Mouse (Mus musculus) embryo, embryonic 11.5 days (tissue): ENCODE data around the gene Psmc3.
"Not testable (repeated sequence)": the region's sequence is repeated elsewhere in the genome, so short reads cannot be mapped to it uniquely, and the experiment has no call there.

Experiments used
- DNase-seq: peaks from one replicate; pipeline ENCODE4 v3.0.0-alpha.2; 2012; ENCODE audit warnings: low read depth, low spot score

Gene Psmc3

DNA sequence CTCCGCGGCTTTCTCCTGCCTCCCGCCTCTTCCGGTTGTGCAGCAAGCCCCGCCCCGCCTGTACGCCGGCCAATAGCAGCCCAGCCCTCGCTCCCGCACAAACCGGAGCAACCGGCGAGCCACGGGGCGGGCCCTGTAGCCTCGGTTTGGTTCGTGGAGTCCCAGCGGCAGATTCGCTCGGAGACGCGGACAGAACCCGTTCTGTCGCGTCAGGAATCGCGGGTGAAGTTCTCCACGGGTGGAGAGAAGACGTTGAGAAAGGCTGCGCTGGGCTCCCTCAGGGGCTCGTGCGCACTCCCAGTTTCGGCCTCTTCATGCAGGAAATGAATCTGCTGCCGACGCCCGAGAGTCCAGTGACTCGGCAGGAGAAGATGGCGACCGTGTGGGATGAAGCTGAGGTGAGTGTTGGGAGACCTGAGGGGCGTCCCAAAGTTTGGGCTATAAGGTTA is at the start of gene Psmc3:
Gene Psmc3, plus strand, starts transcription at position 76 of the 449 bp plus-strand sequence.
- DNase-seq, result peak; percentile 81

DNA sequence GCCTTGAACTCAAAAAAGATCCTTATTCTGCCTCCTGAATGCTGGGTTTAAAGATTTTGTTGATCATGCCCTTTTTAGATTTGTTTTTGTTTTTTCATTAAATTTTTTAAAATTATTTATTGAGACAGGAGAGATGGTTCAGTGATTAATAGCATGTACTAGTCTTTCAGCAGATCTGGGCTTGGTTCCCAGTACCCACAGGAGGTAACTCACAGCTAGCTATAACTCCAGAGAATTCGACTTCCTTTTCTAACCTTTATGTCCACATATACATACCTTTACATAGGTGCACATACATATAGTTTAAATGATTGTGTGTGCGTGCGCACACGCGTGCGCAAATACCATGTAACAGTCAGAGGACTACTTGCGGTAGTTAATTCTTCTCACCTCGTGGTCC is 45.3 kb upstream of the Psmc3 start:
- DNase-seq, result no peak

DNA sequence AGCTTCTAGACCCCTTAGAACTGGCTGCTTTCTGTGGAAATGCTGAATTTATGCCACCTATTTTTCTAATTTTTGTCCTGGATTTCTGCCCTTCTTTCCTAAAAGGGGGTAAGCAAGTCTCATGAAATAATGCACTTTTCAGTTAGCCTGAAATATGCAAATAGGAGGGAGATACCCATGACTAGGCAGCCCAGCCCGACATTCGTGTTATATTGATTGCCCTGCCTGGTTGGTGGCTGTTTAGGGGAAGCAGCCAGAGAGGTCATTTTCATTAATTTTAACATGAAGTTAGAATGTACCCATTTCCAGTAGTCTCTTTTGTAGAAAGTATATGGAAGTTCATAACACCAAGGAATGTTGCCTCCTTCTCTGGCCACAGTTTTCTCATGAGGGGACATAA is 39.9 kb upstream of the Psmc3 start:
- DNase-seq, result no peak

DNA sequence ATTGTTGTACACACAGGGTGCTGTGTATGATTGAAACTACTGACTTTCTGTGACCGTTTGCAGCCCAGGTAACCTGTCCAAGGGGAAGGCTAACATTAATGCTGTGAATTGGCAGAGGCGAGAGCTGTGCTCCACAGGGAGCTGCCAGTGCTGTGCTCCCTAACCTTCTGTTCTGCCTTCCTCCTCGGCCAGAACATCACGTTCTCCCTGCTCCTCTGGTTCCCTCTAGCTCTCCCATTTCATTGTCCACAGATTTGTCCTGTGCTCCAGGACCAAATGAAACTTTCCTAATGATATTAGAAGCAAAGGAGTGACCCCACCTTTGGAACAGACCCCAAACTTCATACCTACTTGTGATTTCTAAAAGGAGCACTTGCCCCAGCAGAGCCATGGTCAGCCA is 38.4 kb upstream of the Psmc3 start:
- no peak for DNase-seq

DNA sequence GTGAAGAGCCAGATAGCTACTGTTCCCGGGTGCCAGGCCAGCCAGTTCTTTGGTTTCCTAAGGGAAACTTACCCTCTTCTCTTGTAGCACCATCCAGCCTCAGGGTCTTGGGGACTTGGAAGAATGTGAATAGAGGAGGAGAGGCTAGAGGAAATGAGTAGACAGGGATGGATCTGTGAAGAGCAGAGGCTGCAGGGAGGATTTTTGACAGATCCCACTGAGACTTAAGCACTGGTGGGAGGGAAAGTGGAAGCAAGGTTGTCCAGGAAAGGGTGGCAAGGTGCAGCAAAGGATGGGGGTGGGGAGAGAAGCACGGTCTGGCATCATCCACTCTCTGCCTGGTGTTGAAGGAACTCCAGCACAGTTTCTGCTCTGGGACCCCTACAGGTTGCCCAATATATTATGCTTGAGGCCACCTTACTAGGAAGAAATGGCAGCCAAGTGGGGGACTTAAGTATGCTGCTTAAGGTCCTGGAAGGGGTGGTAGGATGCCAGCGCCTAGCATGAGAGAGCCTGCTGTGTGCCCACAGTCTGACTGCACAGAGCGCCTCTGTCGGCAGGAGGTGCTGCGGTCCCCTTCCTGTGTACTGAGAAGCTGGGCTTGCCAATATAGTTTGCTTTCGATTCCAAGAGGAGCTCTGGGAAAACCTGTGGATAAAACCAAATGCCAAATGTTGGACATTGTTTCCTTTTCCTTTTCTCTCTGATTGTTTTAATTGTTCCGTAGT is 35.6 kb upstream of the Psmc3 start:
- no peak for DNase-seq

DNA sequence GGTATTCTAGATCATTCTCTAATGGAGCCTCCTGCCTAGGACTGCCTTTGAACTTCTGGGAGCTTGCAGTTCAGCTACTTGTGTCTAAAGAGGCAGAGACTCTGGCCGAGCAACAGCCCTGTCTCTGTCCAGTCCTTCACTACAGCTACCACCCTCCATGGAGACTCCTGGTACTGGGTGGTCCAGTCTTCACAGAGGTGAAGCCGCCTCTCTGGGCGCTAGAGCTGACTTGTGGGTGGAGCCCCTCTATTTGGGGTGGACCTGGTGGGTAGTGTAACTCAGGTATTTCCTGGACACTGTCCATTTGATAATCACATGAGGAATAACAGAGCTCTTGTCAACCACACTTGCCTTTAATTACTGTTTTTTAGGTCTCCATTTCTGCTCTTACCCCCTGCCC is 33.9 kb upstream of the Psmc3 start:
- DNase-seq, result no peak

DNA sequence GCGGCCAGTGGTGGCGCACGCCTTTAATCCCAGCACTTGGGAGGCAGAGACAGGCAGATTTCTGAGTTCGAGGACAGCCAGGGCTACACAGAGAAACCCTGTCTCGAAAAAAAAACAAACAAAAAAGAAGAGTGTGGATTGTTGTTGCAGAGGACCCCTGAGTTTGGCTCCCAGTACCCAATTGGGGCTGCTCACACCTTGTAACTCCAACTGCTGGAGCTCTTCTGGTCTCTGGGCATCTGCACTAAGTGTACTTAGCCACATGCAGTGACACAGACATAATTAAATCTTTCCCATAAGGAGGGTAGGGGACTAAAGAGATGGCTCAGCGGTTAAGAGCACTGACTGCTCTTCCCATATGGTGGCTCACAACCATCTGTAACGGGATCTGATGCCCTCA is 31.5 kb upstream of the Psmc3 start:
- not testable (repeated sequence) for DNase-seq

DNA sequence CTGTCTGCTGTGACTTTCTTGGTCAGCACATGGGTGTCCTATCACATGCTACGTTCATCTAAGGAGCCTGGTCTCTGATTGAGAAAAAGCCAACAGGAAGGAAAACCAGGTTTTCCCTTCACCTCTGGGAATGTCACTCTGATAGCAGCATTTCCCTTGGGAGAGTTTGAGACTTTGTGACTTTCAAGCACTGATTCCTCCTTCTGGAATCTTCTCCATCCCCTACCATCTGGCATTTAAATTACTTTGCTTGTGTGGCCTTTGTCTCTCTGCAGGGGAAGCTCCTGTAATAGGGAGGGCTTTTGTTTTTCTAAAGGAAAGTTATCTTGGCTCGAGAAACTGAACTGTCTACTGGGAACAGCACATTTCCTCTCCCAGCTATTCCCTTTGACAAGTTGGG is 30.7 kb upstream of the Psmc3 start:
- no peak for DNase-seq

DNA sequence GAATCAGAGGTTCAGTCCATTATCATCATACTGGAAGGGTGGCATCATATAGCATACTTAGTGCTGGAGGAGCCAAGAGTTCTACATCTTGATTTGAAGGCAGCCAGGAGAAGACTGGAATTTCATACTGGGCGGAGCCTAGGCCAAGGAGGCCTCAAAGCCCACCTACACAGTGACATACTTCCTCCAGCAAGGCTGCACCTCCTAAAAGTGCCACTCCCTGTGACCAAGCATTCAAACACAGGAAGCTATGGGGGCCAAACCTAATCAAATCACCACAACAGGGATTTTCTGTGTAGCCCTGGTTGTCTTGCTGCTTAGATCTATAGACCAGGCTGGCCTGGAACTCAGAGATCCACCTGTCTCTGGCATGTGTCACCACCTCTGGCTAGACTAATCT is 29.9 kb upstream of the Psmc3 start:
- DNase-seq, result no peak

DNA sequence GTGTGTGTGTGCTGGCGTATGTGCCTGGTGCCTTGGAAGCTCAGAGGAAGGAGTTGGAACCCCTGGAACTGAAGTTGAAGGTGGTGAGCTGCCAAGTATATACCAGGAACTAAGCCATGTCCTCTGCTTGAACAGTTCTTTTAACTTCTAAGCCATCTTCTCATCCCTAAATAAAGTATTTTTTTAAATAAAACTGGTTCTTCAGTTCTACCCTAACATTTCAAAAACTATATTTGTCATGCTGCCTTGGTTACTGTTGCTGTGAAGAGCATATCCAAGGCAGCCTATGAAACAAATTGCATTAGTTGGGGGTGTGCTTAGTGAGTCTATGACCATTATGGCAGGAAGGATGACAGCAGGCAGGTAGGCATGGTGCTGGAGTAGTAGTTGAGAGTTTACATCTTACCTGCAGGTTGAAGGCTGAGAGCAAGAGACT is 28.7 kb upstream of the Psmc3 start:
- no peak for DNase-seq

DNA sequence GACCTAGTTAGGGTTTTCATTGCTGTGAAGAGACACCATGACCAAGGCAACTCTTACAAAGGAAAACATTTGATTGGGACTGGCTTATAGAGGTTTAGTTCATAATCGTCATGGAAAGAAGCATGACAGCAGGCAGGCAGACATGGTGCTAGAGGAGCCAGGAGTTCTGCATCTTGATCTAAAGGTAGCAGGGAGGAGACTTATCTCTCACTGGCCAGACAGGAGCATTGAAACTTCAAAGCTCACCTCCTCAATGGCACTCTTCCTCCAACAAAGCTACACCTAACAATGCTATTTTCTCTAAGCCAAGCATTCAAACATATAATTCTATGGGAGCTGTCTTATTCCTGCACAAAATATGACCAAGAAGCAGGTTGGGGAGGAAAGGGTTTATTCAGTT is 27.3 kb upstream of the Psmc3 start:
- DNase-seq, result no peak

DNA sequence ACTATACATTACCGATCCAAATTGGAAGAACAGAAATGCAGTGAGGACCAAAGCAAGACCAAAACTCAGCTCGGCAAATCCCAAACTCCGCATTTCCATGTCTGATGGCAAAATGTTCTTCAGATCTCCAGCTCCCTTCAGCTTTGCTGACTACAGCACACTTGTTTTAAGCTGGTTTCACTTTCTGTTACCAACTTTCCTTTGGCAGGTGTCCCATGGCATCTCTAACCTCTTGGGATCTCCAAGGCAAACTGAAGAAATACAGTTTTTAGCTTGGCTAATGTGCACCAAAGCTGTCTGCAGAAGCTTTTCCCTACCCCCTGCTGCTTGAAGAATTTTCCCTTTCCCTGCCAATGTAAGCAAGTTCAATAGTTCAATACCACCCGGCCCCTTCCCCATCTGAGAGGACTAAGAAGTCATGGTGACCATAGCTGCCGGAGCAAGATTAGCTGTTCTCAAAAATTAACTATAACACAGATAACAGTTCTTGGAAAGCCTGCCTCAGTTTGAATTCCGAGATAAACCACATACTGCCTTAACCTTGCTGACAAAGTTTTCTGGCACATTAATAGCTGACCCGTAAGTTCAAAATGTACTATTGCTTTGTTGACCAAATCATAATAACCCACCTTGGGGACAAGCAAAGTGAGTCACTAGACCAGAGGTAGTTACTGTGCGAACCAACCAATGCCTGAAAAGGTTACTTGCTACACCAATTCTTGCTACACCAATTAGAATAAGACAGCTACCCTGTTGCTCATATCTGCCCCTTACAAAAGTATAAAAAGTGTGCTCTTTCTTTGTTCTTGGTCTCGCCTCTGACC is 26.2 kb upstream of the Psmc3 start:
- DNase-seq, result no peak

DNA sequence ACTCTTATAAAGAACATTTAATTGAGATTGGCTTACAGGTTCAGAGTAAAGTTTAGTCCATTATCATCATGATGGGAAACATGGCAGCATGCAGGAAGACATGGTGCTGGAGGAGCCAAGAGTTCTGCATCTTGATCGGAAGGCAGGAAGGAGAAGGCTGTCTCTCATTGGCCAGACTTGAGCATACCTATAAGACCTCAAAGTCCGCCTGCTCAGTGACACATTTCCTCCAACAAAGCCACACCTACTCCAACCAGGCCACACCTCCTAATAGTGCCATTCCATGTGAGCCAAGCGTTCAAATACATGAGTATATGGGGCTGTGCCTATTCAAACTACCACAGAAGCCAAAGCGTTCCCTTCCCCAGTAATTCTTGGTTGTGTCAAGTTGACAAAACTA is 22.6 kb upstream of the Psmc3 start:
- no peak for DNase-seq

DNA sequence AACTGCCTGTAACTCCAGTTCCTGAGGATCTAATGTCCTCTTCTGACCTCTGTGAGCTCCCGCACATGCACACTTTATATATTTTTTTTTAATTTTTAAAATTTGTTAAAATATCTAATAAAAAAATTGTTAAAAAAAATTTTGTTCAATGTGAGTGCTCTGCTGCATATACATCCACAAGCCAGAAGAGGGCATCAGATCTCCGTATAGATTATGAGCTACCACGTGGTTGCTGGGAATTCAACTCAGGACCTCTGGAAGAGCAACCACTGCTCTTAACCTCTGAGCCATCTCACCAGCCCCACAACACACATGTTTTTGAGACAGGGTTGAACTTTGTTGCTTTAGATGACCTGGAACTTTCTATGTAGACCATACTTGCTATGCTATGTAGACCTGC is 20.8 kb upstream of the Psmc3 start:
- DNase-seq, result no peak

DNA sequence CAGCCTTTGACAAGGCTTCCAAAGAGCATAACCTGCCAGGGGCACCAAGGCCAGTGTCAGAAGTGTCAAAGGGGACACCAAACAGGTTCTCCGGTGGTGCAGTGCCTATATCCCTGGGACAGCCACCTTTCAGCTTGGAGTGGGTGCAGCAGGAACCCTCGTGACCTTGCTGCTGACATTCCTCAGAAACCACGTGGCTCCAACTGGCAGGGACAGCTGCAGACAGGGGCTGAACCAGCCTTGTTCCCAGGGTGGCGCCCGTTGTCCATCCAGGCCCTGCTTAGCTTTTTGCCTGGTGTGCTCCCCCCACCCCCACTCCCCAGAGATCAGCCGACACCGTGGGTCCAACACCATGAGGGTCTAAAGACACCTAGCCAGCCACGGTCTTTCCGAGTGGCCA is 18.4 kb upstream of the Psmc3 start, which contains the start of gene Rapsn:
Gene Rapsn, plus strand, starts transcription at position 236 of the 400 bp plus-strand sequence.
- no peak for DNase-seq

DNA sequence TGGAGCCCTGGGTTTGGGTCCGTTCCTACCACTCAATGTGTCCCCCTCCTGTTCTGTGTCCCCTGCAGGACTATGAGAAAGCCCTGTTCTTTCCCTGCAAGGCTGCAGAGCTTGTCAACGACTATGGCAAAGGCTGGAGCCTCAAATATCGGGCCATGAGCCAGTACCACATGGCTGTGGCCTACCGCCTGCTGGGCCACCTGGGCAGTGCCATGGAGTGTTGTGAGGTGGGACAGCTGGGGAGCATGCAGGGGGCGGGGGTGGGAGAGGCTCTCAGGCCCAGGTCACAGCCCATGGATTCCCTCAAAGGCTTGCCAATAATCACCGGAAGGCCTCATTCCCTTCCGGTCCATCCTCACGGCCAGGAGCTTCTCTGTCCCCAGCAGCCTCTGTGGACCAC is 12.0 kb upstream of the Psmc3 start:
- no peak for DNase-seq

DNA sequence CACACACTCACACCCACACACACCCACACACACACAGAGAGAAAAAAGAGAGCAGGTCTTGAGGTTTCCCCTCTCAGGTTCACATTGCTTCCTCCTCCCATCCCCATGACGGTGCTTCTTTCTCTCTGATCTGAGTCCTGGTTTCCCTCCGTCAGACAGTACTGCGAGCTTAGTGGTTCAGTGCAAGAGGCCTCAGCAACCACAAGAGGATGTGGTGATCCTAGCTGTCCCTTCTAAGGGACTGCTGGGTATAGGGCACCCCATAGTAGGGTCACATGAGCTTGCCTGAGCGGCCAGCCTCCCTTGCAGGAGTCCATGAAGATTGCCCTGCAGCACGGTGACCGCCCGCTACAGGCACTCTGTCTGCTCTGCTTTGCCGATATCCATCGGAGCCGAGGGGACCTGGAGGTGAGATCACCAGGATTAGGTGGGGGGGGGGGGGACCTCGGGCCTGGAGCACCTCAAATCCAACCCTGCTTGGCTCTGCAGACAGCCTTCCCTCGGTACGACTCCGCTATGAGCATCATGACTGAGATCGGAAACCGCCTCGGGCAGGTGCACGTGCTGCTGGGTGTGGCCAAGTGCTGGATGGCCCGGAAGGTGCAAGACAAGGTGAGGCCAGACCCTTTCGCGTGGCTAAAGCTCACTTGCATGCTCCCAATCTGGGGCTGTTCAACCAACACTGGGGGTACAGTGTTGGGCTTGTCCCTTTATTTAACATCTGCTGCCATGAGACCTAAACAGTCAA is 11.0 kb upstream of the Psmc3 start:
- DNase-seq, result no peak

DNA sequence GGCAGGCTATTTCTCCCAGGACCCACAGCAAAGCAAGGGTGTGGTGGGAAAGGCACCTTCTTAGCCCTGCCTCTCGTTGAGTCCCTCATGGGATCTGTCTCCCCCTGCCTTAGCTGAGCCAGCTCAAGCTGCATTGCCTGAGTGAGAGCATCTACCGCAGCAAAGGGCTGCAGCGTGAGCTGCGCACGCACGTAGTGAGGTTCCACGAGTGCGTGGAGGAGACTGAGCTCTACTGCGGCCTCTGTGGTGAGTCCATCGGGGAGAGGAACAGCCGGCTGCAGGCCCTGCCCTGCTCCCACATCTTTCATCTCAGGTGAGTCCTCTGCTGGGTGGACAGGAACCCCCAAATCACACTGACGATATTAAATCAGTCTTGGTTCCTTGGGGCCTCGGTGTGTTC is 9.1 kb upstream of the Psmc3 start:
- DNase-seq, result no peak

DNA sequence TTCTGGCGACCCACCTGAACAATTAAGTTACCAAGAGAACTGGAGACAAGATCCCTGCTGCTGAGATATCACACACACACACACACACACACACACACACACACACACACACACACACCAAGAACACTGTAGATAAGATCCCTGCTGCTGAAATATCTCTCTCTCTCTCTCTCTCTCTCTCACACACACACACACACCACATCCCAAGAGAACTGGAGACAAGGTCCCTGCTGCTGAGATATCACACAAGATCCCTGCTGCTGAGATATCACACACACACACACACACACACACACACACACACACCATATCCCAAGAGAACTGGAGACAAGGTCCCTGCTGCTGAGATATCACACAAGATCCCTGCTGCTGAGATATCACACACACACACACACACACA is 8.0 kb upstream of the Psmc3 start:
- not testable (repeated sequence) for DNase-seq

DNA sequence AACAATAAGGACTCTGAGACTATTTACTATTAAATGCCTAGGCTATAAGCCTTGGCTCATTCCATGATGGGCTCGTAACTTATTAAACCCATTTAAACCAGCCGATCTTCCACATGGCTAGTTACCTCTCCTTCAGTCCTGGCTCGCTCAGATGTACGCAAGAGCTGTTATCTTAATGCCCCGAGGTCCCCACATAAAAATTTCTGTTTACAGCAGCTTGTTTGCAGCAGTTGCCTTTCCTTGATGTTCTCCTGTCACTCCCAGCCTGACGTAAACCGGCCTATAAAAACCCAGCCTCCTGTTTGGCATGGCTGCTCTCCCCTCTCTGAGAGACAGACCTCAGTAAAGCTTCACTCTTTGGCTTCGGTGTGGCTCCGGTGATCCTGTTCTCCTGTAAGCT is 6.5 kb upstream of the Psmc3 start:
- DNase-seq, result no peak

DNA sequence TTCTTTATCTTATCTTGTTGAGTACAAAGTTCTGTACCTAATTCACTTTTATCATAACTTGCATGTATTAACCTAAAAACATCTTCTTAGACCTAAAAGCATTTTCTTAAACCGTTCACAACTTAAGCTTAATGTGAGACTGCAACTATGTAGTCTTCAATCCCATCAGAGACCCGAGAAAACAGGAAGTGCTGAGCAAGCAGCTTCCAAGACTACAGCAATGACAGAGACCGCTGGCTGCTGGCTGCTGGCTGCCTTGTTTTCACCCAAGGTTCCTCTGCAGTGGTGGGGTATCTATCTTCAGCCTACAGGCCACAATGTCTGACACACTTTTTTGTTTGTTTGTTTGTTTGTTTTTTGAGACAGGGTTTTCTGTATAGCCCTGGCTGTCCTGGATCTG is 1.9 kb upstream of the Psmc3 start:
- DNase-seq, result no peak

DNA sequence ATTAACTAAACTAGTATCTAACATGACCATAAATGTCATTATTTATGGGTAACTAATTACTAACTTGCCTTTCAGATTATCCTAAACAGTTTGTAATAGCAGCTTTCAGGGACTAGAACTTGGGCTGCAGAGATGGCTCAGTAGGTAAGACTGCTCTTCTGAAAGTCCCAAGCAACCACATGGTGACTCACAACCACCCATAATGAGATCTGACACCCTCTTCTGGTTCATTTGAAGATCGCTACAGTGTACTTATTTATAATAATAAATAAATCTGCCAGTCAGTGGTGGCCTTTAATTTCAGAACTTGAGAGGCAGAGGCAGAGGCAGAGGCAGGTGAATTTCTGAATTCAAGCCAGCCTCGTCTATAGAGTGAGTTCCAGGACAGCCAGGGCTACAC is 1.1 kb upstream of the Psmc3 start:
- no peak for DNase-seq
